Mouse (Mus musculus) thymus, postnatal 10 days (tissue): Measurements from ENCODE around the gene Defb25.

Experiments used
- DNase-seq, 2 experiments: peaks; one replicate each; pipeline ENCODE4 v3.0.0; 2021; ENCODE audit warnings: low spot score in 2 of 2

Defb25 gene

DNA sequence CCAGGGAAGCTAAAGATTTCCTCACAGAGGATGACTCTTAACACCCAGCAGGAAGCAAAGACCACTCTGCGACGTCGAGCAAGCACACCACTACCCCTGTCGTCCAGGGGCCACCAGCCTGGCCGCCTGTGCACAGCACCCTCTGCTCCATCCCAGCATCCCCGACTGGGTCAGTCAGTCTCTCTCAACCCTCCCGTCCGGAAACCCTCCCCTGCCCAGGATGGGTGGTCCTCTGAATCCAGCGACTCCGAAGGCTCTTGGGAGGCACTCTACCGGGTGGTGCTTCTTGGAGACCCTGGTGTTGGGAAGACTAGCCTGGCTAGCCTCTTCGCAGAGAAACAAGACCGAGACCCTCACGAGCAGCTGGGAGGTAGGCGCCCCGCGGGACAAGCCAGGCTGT, 5.2 kb upstream of the Defb25 start:
- DNase-seq, result no peak

GRCm38 (mm10) chr2:152626774-152627591, 4.1 kb upstream of the Defb25 start, which contains the start of gene Rem1:
TSS of gene Rem1 (plus strand) at chr2:152626951.
- DNase-seq, result no peak

GRCm38 (mm10) chr2:152625256-152625655, 2.4 kb upstream of the Defb25 start:
- no peak for DNase-seq

DNA sequence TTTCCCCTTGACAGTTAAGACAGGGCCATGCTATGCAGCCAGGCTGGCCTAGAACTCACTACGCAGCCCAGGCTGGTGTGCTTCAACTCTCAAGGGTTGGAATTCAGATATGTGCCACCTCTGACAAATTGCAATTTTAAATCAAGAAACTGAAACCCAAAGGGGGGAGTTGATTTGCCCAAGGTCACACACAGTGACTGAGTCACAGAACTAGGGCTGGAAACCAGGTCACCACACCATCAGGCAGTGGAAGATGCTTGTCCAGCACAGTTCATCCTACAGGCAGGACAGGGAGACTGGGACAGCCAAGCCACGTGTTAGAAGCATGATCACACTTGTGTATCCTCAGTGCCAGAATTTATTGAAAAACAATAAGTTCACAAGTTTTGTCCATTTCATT, 1.7 kb upstream of the Defb25 start:
- DNase-seq, result no peak

DNA sequence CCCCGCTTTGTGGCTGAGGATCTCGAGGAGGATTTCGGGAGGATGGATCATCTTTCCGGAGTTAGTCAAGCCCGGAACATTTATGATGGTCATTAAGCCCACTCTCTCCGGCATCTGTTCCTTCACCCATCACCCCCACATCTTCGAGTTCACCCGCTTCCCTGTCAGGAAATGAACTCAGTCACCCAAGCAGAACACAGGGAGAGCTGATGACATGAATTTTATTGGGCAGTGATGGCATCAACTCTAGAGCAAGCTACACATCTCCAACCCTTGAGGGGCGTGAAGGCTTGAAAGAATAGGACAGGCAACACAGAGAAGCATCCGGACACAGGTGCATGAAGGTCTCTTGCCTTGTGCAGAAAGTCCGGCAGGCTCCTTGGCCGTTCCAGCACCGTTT, 702 bp downstream of the Defb25 start:
- no peak for DNase-seq

DNA sequence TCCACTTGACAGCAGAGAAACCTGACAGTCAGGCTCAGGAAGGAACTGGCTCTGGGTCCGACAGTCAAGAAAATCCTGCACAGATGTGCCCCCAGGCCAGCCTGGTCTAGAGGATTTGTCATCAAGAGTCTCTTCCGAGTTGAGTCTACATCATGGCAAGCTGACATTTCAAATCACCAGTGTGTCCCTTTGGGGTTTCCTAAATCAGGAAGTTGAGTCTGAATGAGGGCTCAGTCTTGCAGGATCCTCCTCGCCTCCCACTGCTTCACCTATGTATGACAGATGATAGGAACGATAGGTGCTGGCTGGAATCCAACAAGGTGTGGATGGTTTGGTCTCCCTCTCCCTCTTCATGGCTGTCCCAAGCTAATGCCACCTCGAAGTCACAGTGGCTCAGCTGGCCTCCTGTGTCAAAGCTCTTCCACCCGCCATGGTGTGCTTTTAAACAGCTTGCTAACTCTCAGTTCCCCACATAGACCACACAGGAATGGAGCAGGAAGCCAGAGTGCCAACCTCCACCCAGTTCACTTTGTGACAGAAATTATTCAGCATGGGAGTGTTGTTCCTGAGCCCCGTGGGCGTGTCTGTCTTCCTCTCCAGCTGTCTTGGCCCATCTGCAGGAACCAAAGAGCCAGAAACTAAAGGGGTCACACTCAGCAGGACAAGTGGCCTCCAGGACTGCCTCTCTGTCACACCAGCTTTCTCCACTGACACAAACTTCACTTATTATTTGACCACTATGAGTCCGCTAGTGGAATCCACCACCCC, 2.3 kb downstream of the Defb25 start:
- DNase-seq, result no peak

- peak in 1 of 2 experiments; percentile 42 for DNase-seq
Measured at GRCm38 (mm10) chr2:152617374-152617773, 5.5 kb downstream of the Defb25 start.

- no peak for DNase-seq
Measured at GRCm38 (mm10) chr2:152616470-152616869, 6.4 kb downstream of the Defb25 start.

- peak in 1 of 2 experiments; percentile 61 for DNase-seq
Measured at GRCm38 (mm10) chr2:152615563-152615962, 7.3 kb downstream of the Defb25 start.

GRCm38 (mm10) chr2:152612193-152612592, 10.7 kb downstream of the Defb25 start:
- no peak for DNase-seq

DNA sequence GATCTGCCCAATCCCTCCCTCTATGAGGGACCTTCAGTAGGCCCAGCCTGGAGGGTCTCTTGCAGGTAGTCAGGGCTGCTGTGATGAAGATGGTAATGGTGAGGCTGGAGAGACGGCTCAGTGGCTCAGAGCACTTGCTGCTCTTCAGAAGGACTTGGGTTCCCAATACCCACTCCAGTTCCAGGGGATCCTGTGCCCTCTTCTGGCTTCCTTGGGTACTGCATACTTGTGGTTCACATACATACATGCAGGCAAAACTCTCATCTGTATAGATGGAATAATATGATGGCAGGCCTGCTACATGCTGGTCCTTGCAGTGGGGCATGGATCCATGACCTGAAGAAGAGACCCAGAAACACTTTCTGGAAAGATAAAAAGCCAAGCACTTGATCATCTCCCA, 14.1 kb downstream of the Defb25 start:
- no peak for DNase-seq

DNA sequence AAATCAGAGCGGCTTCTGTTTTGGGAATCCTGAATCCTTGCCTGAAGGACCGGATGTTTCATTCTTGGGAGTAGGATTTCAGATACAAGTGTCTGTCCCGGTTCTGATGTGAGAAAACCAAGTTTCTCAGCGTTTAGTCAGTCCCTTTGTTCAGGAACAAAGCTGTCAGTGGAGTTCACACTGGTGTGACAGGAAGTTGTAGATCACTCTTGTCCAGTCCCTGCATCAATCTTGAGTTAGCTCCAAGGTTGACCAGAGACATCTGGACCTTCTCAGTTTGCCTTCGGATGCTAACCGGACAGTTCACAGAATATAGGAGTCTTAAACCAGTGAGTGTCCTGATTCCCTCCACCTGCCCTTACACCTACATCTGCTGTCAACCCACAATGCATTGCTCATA, 15.1 kb downstream of the Defb25 start:
- DNase-seq, result no peak

GRCm38 (mm10) chr2:152604057-152604456, 18.8 kb downstream of the Defb25 start, which contains the start of gene Defb36:
TSS of gene Defb36 (plus strand) at chr2:152604327.
- peak in 1 of 2 experiments; percentile 15 for DNase-seq

DNA sequence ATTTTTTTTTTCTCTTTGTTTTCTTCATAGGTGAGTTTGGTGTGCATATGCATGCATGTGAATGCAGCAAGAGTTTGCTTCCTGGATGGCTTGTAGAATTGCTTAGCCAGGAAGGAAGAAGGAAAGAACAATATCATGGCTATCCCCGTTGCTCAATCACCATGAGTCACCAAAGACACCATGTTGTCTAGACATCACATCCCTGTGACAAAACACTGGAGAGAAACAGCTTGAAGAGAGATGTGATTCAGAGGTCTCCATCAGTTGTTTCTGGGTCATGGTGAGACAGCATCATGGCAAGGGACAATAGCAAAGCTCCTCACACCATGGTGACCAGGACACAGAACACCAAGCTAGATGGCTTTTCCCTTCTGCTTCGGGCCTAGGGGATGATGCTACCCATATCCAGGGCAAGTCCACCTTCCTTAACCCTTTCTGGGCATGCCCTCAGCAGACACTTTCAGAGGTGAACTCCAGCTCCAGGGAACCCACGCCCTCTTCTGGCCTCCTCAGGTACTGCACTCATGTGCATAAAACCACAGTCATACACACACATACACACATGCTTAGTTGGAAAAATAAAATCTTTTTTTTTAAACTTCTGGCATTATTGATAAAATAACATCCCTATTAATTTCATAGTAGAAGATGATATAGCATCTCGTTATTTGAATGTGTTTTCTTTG, 21.4 kb downstream of the Defb25 start:
- DNase-seq, result no peak

DNA sequence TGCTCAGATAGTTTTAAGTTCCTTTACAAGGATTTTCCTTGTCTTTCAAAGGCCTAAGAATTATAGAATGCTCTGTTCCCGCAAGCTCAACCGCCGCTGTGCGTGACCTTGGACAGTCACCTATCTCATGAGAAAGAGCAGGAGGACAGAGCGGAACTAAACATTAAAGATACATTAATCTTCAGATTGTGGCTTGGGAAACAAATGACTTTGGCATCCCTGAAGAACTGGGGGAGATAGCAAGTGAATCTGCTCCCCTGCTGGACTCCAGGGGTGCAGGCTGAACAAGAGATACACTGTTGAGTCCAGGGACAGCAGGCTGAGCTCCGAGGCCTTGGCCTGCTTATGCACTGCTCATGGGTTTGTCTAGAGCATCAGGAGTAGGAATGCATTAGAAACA, 22.8 kb downstream of the Defb25 start:
- no peak for DNase-seq

DNA sequence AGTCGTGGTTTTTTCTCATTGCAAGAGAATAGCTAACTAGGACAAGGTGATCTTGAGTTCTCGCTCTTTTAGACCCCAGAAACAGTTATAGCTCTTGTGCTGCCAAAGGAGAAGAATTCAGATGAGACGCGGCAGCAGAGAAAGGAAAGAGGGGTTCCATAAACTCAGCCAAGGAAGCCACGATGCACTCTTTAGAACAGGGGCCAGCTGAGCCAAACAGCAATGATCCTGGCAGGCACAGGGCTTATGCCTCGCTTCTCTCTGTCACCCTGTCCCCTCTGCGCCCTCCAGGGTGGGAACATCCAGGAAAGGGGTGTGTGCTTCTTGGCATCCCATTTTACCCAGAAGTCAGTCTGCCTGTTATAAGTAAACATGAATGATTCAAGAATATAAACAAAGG, 23.6 kb downstream of the Defb25 start, which contains the start of gene Defb45:
TSS of gene Defb45 (minus strand) at position 101 of the 400 bp plus-strand sequence.
- no peak for DNase-seq

DNA sequence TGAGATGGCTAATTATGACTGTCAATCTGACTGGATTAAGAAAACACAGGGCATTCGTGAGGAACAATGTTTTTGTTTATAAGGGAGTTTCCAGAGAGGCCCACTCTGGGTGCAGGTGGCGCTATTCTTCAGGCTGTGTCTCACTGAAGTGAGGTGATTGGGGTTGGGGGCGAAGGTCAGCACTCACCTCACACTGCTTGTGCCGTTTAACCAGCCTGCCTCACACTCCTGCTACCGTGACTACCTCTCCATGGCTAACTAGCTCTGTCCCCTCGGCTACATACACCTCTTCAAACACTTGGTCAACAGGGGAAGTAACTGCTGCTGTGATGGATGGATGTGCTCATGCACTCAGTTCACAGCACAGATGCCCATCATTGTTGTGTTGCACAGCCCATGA, 33.8 kb downstream of the Defb25 start:
- DNase-seq, result no peak

- DNase-seq, result no peak
Measured at GRCm38 (mm10) chr2:152588450-152588849, 34.4 kb downstream of the Defb25 start.

DNA sequence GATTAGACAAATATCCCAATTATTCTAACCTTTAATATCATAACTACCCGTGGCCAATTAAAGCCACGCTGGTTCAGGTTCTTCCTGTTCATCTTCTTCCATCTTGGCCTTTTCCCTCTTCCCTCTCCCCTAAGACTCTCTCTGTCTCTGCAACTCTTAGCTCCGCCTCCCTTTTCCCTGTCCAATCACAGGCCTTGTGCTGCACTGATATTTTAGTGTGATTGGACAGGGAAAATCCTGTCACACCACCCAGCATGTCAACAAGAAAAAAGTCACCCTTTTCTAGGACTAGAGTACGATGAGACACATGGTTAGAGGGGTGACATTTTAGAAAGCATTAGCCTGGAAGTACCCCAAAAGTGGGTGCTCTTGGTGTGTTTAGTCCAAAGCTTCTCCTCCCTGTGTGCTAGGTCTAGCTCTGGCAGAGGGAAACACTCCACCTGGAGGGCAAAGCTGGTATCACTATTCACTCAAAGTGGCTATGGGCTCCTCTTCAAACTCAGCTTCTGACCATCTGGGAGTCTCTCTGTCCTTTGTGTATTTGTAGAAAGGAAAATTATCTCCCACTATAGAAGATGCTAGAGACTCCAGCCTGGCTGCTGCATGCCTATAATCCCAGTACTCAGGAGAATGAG, 35.8 kb downstream of the Defb25 start:
- DNase-seq, result no peak

GRCm38 (mm10) chr2:152580612-152581011, 42.2 kb downstream of the Defb25 start:
- no peak for DNase-seq

DNA sequence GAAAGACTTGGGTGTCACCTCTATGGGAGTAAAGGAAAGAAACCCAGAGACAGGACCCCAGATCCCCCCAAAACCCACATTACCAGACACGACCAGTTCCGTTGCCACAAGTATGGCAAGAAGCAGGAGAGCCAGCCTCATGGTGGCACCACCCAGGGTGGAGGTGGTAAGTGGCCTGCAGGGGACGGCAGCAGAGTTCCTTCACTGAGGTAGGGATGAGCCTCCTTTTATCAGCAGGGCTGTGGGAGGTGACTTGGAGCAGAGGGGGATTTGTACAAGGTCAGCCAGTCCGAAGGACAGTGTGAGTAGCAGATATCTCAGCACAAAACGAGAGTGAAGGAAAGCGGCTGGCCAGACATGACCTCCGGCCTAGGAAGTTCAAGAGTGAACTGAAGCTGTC, 42.7 kb downstream of the Defb25 start, which contains the start of gene Defb19:
TSS of gene Defb19 (minus strand) at position 206 of the 400 bp plus-strand sequence.
- DNase-seq, result no peak

DNA sequence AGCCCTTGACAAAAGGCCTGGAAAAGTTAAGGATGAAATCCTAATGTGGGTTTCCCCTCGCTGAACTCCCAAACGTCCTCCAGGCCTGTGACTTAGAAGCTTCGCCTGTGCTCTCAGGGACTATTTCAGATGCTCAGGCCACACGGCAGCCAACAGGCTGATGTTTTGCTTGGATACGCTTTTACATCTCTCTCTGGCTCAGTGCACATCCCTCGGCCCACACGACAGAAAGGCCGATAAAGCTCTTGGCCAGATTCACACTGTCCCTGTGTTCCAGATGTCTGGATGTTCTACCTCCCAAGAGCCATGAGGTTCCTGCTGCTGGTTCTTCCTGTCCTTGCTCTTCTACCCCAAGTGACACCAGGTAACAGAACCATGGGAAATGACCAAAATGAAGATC, 49.4 kb downstream of the Defb25 start:
- no peak for DNase-seq
